Mouse (Mus musculus): Measurements from ENCODE around the gene Spsb1. TPM values are rescaled to one million over a fixed set of nuclear protein-coding genes. Genes with fewer than 3 reads are reported as not detected.

Gene Spsb1
- polyA plus RNA-seq, 1 experiment from 2014 or later, result 11.7 TPM

DNA sequence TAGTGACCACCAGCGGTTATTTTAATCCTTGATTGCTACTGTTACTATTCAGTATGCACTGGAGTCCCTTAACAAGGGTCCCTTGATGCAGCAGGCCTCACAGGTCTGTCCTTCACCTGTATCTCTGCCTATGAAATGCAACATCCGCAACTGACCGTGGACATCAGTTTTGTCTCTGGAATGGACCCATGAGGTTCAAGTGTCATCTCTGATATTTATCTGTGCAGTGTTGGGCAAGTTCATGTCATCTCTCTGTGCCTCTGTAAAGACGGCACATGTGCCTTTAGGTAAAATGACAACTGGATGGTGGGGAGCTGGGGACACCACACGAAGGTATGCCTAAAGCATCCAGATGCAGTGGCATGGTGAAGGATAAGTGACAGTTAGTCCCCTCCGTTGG is 96.7 kb downstream of the Spsb1 start:
- H3K9ac ChIP-seq, result no peak overlapping the region
- H3K9me3 ChIP-seq (replicated peaks), result no peaks in the 10 kb centered on the region
- no peak for ATAC-seq (replicated peaks; ENCODE audit: low FRiP score)
- H3K4me2 ChIP-seq, result no peak overlapping the region
- 0 out of 2 replicates have a peak, but pooled peaks cover 3% of the 10 kb centered on the region for H3K27me3 ChIP-seq
- no peak overlapping the region for H3K27ac ChIP-seq
- 86% methylated on average over 6 of the region's 6 CpGs for WGBS
- no peak overlapping the region for H3K4me3 ChIP-seq (replicated peaks)
- no peaks in the 10 kb centered on the region for H3K36me3 ChIP-seq
- H3K4me1 ChIP-seq, result peaks cover 32% of the 10 kb centered on the region

DNA sequence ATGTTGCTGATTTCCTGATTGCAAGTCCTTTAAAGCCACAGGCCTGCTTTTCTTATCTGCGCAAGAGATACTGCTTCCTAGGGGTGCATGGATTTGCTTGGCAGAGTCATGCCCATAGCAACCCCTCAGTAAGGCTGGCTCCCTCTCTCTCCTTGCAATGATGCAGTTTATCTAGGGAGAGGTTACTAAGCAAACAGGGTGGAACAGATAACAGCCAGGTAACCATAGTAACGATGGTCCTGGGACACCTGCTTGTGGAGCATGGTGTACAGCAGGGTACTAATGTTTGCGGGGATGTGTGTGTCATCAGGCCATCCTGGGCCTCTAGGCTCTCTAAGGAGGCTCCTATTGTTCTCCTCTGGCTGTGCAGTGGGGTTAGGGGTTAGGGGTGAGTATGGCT is 97.2 kb downstream of the Spsb1 start:
- no peak overlapping the region for H3K4me3 ChIP-seq (replicated peaks)
- H3K4me1 ChIP-seq, result peaks cover 32% of the 10 kb centered on the region
- no peaks in the 10 kb centered on the region for H3K36me3 ChIP-seq
- WGBS, result 71% methylated on average over 3 of the region's 3 CpGs
- H3K4me2 ChIP-seq, result no peak overlapping the region
- no peak overlapping the region for H3K9ac ChIP-seq
- no peaks in the 10 kb centered on the region for H3K9me3 ChIP-seq (replicated peaks)
- H3K27me3 ChIP-seq, result 0 out of 2 replicates have a peak, but pooled peaks cover 3% of the 10 kb centered on the region
- no peak for ATAC-seq (replicated peaks; ENCODE audit: low FRiP score)
- H3K27ac ChIP-seq, result no peak overlapping the region

DNA sequence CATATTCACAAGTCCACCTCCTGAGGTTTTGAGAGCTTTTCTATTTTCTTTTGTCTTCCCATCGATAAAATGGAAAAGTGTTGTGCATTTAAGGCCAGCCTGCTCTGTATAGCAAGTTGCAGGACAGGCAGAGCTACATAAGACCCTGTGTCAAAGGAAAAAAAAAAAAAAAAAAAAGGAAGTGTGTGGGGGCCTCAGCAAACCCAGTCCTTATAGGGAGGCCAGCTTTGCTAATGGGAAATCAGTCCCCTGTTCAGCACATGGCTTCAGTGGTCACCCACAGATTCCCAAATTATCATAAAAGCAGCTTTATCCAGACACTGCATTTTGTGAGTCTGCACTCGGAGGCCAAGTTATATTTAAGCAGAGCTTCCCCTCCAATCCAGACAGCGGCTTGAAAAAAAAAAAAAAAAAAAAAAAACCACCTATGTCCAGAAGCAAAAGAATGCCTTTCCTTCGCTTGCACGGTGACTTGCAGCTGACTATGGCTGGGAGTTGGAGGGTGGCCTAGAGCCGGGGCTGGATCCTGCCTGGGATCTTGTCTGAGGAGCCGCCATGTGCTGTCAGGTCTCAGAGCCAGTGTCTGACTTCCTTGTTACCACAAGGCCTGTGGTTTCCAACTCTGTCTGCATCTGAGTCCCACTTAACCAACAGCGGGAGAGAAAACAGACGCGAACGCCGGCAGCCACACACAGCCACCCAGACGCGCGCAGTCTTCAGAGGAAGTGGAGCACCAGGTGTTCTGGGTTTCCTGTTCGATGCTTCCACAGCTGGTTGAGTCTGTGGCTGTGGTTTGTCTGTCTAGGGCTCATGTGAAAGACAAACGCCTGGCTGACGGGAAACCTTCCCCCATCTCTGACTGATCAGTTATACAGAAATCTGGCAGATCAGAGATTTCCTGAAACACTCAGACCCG is 98.7 kb downstream of the Spsb1 start:
- no peak overlapping the region for H3K4me3 ChIP-seq (replicated peaks)
- H3K36me3 ChIP-seq, result no peaks in the 10 kb centered on the region
- peaks cover 32% of the 10 kb centered on the region for H3K4me1 ChIP-seq
- H3K27ac ChIP-seq, result 0 out of 2 replicates have a peak overlapping the region, but pooled peaks have one; percentile 1
- 63% methylated on average over 19 of the region's 19 CpGs for WGBS
- no peaks in the 10 kb centered on the region for H3K9me3 ChIP-seq (replicated peaks)
- ATAC-seq (replicated peaks; ENCODE audit: low FRiP score), result no peak
- no peak overlapping the region for H3K4me2 ChIP-seq
- no peak overlapping the region for H3K9ac ChIP-seq
- H3K27me3 ChIP-seq, result 0 out of 2 replicates have a peak, but pooled peaks cover 3% of the 10 kb centered on the region

DNA sequence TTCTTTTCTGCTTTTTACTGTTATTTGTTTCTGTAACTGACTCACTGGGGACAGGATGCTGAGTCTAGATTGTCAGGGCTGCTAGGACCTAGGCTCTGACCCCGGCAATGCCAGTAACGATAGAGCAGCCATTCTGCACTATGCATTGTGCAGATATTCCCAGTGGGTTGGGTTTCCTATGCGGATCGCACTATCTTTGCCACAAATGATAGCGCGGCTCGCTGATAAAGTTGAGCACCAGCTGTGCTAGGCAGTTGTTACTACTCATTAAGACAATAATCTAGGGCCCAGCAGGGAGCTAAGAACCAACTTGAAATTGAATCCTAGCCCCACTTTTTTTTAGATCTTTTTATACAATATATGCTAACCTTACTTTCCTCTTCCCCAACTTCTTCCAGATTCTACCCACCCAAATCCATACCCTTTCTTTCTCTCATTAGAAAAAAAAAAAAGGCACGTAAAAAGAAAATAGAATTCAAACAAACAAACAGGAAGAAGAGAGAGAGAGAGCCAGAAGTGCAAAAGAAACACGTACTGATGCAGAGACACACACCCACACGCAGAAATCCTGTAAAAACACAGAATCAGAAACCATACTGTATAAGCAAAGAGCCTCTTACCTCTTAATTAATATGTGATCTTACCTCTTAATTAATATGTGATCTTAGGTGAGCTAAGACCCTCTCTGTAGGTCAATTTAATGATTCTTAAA is 99.5 kb downstream of the Spsb1 start:
- Histone ChIP-seq H3K36me3 (no peaks in the 10 kb centered on the region), H3K27me3 (0 out of 2 replicates have a peak, but pooled peaks cover 3% of the 10 kb centered on the region), H3K9ac (no peak overlapping the region), H3K9me3 (replicated peaks) (no peaks in the 10 kb centered on the region), H3K27ac (no peak overlapping the region), H3K4me1 (peaks cover 33% of the 10 kb centered on the region), H3K4me3 (replicated peaks) (no peak overlapping the region), H3K4me2 (no peak overlapping the region)
- WGBS, result 72% methylated on average over 10 of the region's 10 CpGs
- ATAC-seq (replicated peaks; ENCODE audit: low FRiP score), result no peak

DNA sequence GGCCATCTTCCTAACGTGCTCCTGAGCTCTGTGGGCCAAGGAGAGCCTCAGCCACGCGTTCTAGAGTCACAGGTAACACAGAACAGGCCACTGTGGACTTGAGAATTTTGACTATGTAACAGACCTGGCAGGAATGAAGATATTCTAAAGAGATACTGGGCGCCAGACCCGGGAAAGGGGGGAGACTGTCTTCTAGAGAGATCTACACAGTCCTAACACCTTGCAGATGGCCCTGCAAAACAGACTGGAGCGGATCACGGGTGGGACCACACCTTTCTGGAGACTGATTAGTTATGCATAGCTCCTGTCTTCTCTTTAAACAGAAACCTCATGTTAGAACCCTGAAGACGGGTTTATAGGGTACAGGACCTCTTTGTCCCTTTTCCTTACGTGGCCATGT is 100.1 kb downstream of the Spsb1 start:
- Histone ChIP-seq H3K9me3 (replicated peaks) (no peaks in the 10 kb centered on the region), H3K4me2 (peak overlapping the region; percentile 55), H3K27me3 (0 out of 2 replicates have a peak, but pooled peaks cover 3% of the 10 kb centered on the region), H3K27ac (no peak overlapping the region), H3K4me1 (peaks cover 29% of the 10 kb centered on the region), H3K4me3 (replicated peaks) (peak overlapping the region; percentile 22), H3K9ac (peak overlapping the region; percentile 14; the same call in 1 of the 2 replicates), H3K36me3 (no peaks in the 10 kb centered on the region)
- 59% methylated on average over 9 of the region's 9 CpGs for WGBS
- no peak for ATAC-seq (replicated peaks; ENCODE audit: low FRiP score)

DNA sequence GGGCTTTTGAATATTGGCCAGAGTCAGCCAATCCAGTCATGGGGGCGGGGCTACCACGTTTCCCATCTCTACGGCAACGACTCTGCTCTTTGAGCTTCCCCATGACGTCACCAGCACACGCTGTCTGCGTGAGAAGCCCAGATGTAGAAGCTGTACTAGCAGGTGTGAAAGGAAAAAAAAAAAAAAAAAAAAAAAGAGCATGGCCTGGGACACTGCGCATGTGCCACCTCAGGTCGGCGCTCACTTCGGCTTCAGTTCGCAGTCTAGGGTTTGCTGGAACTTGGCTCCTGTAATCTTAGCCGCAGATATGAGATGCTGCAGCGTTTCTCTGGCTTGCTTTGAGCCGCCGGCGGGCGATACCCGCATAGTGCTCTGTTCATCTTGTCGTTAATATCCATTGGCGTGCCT is 100.5 kb downstream of the Spsb1 start:
- Histone ChIP-seq H3K36me3 (no peaks in the 10 kb centered on the region), H3K9me3 (replicated peaks) (no peaks in the 10 kb centered on the region), H3K4me1 (peaks cover 29% of the 10 kb centered on the region), H3K4me2 (peak overlapping the region; percentile 55), H3K27me3 (0 out of 2 replicates have a peak, but pooled peaks cover 3% of the 10 kb centered on the region), H3K4me3 (replicated peaks) (peak overlapping the region; percentile 22), H3K27ac (no peak overlapping the region), H3K9ac (peak overlapping the region; percentile 14; the same call in 1 of the 2 replicates)
- WGBS, result 3% methylated on average over 21 of the region's 21 CpGs
- peak; percentile 84 for ATAC-seq (replicated peaks; ENCODE audit: low FRiP score)

DNA sequence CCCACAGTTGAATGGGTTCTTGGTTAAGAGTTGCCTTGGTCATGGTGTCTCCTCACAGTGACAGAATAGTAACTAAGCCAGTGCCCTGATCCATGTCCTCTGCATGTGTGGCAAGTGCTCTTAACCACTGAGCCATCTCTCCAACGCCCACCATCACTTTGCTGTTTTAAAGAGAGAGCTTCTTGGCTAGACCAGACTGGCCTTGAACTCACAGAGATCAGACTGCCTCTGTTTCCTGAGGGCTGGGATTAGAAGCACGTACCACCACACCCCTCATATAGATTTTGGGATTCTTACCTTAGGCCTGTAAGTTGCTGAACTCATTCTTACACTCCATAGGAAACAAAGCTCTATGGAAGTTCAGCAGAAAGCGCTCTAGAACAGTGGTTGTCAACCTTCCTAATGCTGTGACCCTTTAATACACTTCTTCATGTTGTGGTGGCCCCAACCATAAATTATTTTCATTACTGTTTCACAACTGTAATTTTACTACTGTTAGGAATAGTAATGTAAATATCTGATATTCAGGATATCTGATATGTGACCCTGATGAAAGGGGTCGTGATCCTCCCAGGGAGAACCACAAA is 101.1 kb downstream of the Spsb1 start:
- Histone ChIP-seq H3K36me3 (no peaks in the 10 kb centered on the region), H3K9me3 (replicated peaks) (no peaks in the 10 kb centered on the region), H3K27ac (no peak overlapping the region), H3K27me3 (0 out of 2 replicates have a peak, but pooled peaks cover 3% of the 10 kb centered on the region), H3K9ac (no peak overlapping the region), H3K4me2 (peak overlapping the region; percentile 55), H3K4me3 (replicated peaks) (no peak overlapping the region), H3K4me1 (peaks cover 29% of the 10 kb centered on the region)
- 63% methylated on average over 4 of the region's 4 CpGs for WGBS
- no peak for ATAC-seq (replicated peaks; ENCODE audit: low FRiP score)

DNA sequence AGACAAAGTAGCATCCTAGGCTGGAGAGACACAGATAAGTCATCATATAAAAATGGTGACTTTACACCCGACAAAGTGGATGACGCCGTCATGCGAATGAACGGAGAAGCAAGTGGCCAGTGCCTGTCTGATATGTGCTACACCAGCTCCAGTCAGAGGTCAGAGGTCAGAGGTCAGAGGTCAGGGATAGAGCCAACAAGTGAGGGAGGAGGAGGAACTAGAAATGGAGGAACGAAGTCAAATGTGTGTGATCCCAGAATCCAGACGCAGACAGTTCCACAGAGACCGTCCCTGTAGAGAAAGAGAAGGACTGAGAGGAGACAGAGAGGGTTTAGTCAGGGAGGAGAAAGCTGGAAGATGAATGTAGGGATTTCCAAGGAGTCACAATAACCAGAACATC is 103.3 kb downstream of the Spsb1 start:
- 88% methylated on average over 8 of the region's 8 CpGs for WGBS

DNA sequence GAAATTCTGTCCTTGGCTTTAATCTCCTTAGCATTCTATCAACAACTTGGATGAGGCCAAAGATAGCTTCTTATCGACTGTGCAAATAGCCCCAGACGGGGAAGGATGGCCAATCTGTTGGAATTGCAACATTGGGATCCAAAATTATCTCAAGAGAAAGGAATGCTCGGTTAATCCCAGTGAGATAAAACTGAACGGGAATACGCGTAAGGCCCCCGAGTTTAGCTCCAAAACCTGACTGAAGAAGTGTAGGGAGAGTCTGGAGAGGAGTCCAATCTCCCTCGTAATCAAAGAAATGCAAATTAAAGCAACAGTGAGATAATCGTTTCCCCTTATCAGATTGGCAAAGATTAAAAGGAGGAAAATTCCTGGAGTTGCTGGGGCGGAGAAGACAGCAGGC is 104.2 kb downstream of the Spsb1 start:
- Histone ChIP-seq H3K4me1 (peaks cover 30% of the 10 kb centered on the region), H3K27ac (no peak overlapping the region), H3K9me3 (replicated peaks) (no peaks in the 10 kb centered on the region), H3K27me3 (0 out of 2 replicates have a peak, but pooled peaks cover 3% of the 10 kb centered on the region), H3K9ac (no peak overlapping the region), H3K36me3 (no peaks in the 10 kb centered on the region), H3K4me2 (no peak overlapping the region), H3K4me3 (replicated peaks) (no peak overlapping the region)
- ATAC-seq (replicated peaks; ENCODE audit: low FRiP score), result no peak
- 58% methylated on average over 10 of the region's 10 CpGs for WGBS

More for the DNA sequence above, 103.3 kb downstream of the Spsb1 start:
- ATAC-seq (replicated peaks; ENCODE audit: low FRiP score), result no peak
- Histone ChIP-seq H3K27me3 (0 out of 2 replicates have a peak, but pooled peaks cover 3% of the 10 kb centered on the region), H3K27ac (no peak overlapping the region), H3K4me3 (replicated peaks) (no peak overlapping the region), H3K9ac (no peak overlapping the region), H3K4me1 (peaks cover 33% of the 10 kb centered on the region), H3K4me2 (no peak overlapping the region), H3K9me3 (replicated peaks) (no peaks in the 10 kb centered on the region), H3K36me3 (no peaks in the 10 kb centered on the region)

DNA sequence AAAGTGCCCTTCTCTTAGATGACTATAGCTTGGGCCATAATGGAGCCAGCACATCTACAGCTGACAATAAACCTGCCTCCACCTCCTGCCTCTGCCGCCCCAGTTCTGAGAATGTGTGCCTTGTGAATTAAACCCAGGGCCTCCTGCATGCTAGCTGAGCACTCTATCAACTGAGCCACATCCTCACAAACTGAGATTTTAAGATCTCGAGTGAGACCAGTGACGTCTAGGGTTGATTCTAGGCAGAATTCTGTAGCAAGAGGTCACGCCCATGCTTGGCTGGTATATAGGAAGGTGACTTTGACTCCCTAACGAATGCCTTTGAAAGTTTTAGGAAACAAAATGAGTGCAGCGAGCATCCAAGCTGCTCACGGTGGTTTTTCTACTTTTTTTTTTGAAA is 104.8 kb downstream of the Spsb1 start:
- 78% methylated on average over 7 of the region's 7 CpGs for WGBS
- Histone ChIP-seq H3K4me3 (replicated peaks) (no peak overlapping the region), H3K9ac (no peak overlapping the region), H3K27ac (no peak overlapping the region), H3K4me2 (no peak overlapping the region), H3K4me1 (peaks cover 28% of the 10 kb centered on the region), H3K36me3 (no peaks in the 10 kb centered on the region), H3K27me3 (no peaks in the 10 kb centered on the region), H3K9me3 (replicated peaks) (no peaks in the 10 kb centered on the region)
- no peak for ATAC-seq (replicated peaks; ENCODE audit: low FRiP score)

DNA sequence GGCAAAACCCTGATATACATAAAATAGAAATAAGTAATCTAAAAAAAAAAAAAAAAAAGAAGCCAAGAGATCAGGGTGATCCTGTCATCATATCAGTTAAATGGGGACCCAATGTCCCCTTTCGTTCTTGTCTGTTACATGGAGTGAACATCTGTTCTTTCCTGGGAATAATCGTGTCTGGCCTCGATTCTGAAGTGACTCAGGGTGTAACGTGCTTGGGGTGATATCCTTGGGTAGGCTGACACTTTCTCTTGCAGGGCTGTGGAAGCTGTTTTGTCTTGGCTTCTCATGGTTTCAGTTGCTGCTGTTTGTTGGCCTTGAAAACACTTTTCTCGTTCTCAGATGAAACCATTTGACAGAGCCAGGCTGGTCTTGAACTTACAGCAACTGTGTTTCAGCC is 105.8 kb downstream of the Spsb1 start:
- ATAC-seq (replicated peaks; ENCODE audit: low FRiP score), result no peak
- Histone ChIP-seq H3K4me3 (replicated peaks) (no peak overlapping the region), H3K27me3 (no peaks in the 10 kb centered on the region), H3K9me3 (replicated peaks) (no peaks in the 10 kb centered on the region), H3K9ac (no peak overlapping the region), H3K4me1 (peaks cover 22% of the 10 kb centered on the region), H3K27ac (no peak overlapping the region), H3K36me3 (no peaks in the 10 kb centered on the region), H3K4me2 (no peak overlapping the region)
- 84% methylated on average over 5 of the region's 5 CpGs for WGBS

All from kidney, embryonic 15.5 days (tissue).